Mouse (Mus musculus): ENCODE results near the gene Bcat1.

- TF ChIP-seq CTCF (IDR thresholded peaks at IDR 0.05; ENCODE audit: low read depth, low read length) (no peak), POLR2A (IDR thresholded peaks at IDR 0.05; ENCODE audit: insufficient read depth, low read length) (no peak), EP300 (IDR thresholded peaks at IDR 0.05; ENCODE audit: insufficient read depth, low read depth, low read length) (no peak)
These were observed 47.4 kb upstream of the Bcat1 start for GRCm38 (mm10) chr6:145123136-145124060.

Measured in ES-Bruce4 (cell line).